Mouse (Mus musculus): ENCODE data around the gene Rpl23a.
"Not testable (repeated sequence)": the region's sequence is repeated elsewhere in the genome, so short reads cannot be mapped to it uniquely, and the experiment has no call there.

Rpl23a gene

GRCm38 (mm10) chr11:78146707-78147543 lies 36.5 kb downstream of the Rpl23a start:
- DNase-seq (ENCODE audit: low spot score in 2 of 2) = no peak

- no peak for DNase-seq (ENCODE audit: low spot score in 2 of 2)
These were observed 37.2 kb downstream of the Rpl23a start for GRCm38 (mm10) chr11:78146168-78146567.

GRCm38 (mm10) chr11:78143520-78143919 lies 39.9 kb downstream of the Rpl23a start:
- DNase-seq (ENCODE audit: low spot score in 2 of 2) = no peak

- no peak for DNase-seq (ENCODE audit: low spot score in 2 of 2)
These were observed 42.7 kb downstream of the Rpl23a start for GRCm38 (mm10) chr11:78140665-78141064.

GRCm38 (mm10) chr11:78138023-78138422 lies 45.4 kb downstream of the Rpl23a start:
- DNase-seq (ENCODE audit: low spot score in 2 of 2) = no peak

GRCm38 (mm10) chr11:78137584-78137983 lies 45.8 kb downstream of the Rpl23a start:
- DNase-seq (ENCODE audit: low spot score in 2 of 2) = no peak

- no peak for DNase-seq (ENCODE audit: low spot score in 2 of 2)
These were observed 47.3 kb downstream of the Rpl23a start for GRCm38 (mm10) chr11:78136132-78136531.

- DNase-seq (ENCODE audit: low spot score in 2 of 2) = not testable (repeated sequence)
These were observed 48.1 kb downstream of the Rpl23a start for GRCm38 (mm10) chr11:78135314-78135713.

GRCm38 (mm10) chr11:78134344-78134743 lies 49.0 kb downstream of the Rpl23a start:
- DNase-seq (ENCODE audit: low spot score in 2 of 2) = no peak

- no peak for DNase-seq (ENCODE audit: low spot score in 2 of 2)
These were observed 49.5 kb downstream of the Rpl23a start for GRCm38 (mm10) chr11:78133915-78134314.

All from urinary bladder, postnatal 36 days (tissue).